Mouse (Mus musculus): ENCODE data around the gene Snrnp25.

Gene Snrnp25

GRCm38 (mm10) chr11:32244064-32244463 lies 38.8 kb downstream of the Snrnp25 start:
- no peak for DNase-seq (ENCODE audit: low spot score)

DNA sequence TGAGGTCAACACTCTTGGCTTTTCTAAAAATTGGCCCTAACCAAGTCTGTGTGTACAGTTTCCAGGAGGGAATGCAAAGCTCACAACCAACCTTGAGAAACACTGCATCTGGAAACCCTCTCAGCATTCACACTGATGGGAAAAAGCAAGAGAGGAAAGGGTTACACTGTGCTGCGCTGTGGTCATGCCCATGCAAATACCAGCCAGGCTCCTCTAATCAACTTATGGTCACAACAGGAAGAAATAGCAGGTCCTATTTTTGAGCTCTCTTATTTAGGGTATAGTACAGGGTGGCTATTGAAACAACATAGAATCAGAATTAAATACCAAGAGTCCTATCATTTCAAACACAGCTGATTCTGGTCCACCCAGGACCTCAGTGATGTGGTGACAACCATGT lies 39.4 kb downstream of the Snrnp25 start:
- DNase-seq (ENCODE audit: low spot score): no peak

GRCm38 (mm10) chr11:32245614-32246013 lies 40.4 kb downstream of the Snrnp25 start:
- DNase-seq (ENCODE audit: low spot score): no peak

DNA sequence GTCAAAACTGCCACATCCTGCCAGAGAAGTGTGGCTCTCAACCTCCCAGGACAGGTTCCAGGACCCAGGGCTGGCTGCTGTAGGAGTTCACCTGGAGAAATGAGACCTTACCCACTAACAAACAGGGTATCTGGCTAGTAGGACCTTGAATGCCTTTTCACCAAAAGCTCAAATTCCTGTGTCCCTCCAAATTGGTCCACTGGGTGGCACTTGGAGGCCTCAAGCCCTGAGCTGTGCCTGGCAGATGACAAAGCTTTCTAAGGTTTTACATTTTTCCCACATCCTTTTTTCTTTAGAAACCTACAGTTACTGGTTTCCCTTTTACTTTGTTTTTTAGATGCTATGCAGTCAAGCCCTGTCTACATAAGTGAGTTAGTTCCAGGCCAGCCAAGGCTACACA lies 41.9 kb downstream of the Snrnp25 start:
- DNase-seq (ENCODE audit: low spot score): no peak

- DNase-seq (ENCODE audit: low spot score): no peak
Observed at GRCm38 (mm10) chr11:32248350-32248749, 43.1 kb downstream of the Snrnp25 start.

DNA sequence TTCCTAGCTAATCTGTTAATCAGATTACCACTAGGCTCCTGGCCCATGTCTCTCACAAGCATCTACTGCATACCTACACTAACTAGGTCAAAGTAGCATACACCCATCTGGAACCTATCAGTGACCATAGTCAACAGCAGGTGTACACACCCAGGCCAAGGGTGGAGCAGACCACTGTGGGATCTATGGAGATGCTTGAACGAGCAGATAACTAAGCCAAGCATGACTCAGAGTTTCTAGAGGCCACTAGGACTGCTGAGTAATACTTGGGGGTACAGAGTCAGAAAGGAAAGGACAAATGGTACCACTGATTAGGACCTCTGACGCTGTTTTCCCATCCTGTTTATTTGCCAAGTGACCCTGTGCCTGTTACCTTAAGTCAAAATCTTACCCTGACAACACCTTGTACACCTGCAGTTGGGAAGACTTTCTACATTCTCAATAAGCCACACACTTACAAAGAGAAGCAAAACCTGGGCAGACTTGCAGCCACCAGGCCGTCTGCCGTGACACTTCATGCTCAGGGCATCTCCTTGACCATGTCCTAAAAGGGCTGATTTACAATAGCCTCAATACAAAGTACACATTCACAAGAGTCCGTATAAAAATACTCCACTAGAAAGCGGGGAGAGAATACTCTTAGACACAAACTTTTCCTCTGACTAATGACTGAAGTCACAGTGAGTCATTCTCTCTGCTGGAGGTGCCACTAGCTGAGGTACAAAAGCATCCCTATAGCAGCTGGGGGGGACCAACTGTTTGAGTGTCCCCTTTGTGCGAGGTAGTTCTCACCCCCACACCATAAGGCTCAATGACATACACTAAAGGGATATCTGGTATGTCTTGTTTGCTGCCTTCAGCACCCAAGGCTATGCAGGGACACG lies 45.9 kb downstream of the Snrnp25 start:
- no peak for DNase-seq (ENCODE audit: low spot score)

GRCm38 (mm10) chr11:32253121-32253520 lies 47.9 kb downstream of the Snrnp25 start:
- DNase-seq (ENCODE audit: low spot score): no peak

GRCm38 (mm10) chr11:32256146-32256545 lies 50.9 kb downstream of the Snrnp25 start:
- no peak for DNase-seq (ENCODE audit: low spot score)

DNA sequence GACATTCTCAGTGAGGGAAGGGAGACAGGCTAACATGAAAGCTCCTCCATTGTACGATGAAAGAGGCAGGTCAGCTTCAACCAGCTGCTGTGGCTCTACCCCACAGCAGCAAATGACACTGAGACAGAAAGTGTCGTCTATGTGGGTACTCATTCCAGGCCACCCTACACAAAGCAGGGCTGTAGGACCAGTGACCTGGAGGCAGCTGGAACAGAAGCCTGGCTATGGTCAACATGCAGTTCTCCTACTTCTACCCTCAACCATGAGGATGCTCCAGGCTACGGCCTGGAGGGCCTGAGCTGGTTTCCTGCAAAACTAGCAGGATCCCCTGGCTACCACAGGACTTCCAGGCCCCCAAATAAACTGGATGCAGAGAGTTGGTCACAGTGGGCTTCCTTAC lies 51.4 kb downstream of the Snrnp25 start:
- no peak for DNase-seq (ENCODE audit: low spot score)
